Mouse (Mus musculus) neural tube, embryonic 12.5 days (tissue): Measurements from ENCODE around the gene Nutm1. TPM values are rescaled to one million over a fixed set of nuclear protein-coding genes. Genes with fewer than 3 reads are reported as not detected.
A peak's percentile ranks its signal among the peaks of the same experiment; 100 is the strongest.
"Not testable (repeated sequence)": the region's sequence is repeated elsewhere in the genome, so short reads cannot be mapped to it uniquely, and the experiment has no call there.

ENCODE experiments used
- ATAC-seq: fragments of 200-750 bp; cut with Nextera tagmentation; 2 replicates; pipeline ENCODE4 v1.8.0; 2017; ENCODE audit warnings: low read depth, mild to moderate bottlenecking, moderate TSS enrichment, moderate library complexity; ENCODE audit not compliant: low FRiP score
- H3K27ac ChIP-seq: fragments of 300-500 bp; sonication (generic); 2 replicates; pipeline ENCODE4 v1.5.1; 2016
- H3K27me3 ChIP-seq: fragments of 300-500 bp; sonication (generic); replicated peaks from 2 replicates; pipeline ENCODE4 v1.6.1; 2016; ENCODE audit warnings: mild to moderate bottlenecking
- H3K36me3 ChIP-seq: fragments of 300-500 bp; sonication (generic); 2 replicates; pipeline ENCODE4 v1.6.1; 2016; ENCODE audit warnings: mild to moderate bottlenecking
- H3K4me1 ChIP-seq: fragments of 300-500 bp; sonication (generic); 2 replicates; pipeline ENCODE4 v1.6.1; 2016
- H3K4me2 ChIP-seq: fragments of 300-500 bp; sonication (generic); replicated peaks from 2 replicates; pipeline ENCODE4 v1.6.1; 2016; ENCODE audit warnings: mild to moderate bottlenecking
- H3K4me3 ChIP-seq: fragments of 300-500 bp; sonication (generic); 2 replicates; pipeline ENCODE4 v1.5.1; 2016
- H3K9ac ChIP-seq: fragments of 300-500 bp; sonication (generic); 2 replicates; pipeline ENCODE4 v1.6.1; 2016; ENCODE audit warnings: mild to moderate bottlenecking
- H3K9me3 ChIP-seq: fragments of 300-500 bp; sonication (generic); 2 replicates; pipeline ENCODE4 v1.6.1; 2016; ENCODE audit warnings: mild to moderate bottlenecking
- WGBS: fragments of 180-500 bp; shearing (Covaris S2); methylation state at CpG from one replicate; pipeline ENCODE4 v1.1.7; 2016; 5-methylcytosine and 5-hydroxymethylcytosine counted together
- polyA plus RNA-seq: library from polyadenylated mRNA; unstranded; fragments of >200 nt; fragmentation: Nextera tagmentation; extraction: Ambion mirVana; gene quantifications from 2 replicates; pipeline ENCODE4 v1.2.1, GENCODE M21; 2016

Nutm1 gene
- polyA plus RNA-seq, result not detected in 2 replicates

GRCm38 (mm10) chr2:112259241-112259962 lies at the start of gene Nutm1:
TSS of gene Nutm1 (minus strand) at chr2:112259291.
- WGBS, result 79% methylated on average over 10 of the region's 10 CpGs
- H3K27ac ChIP-seq, result no peak within 1 kb of the TSS
- peaks cover 8% of the 10 kb centered on the region for H3K4me1 ChIP-seq
- no peak within 1 kb of the TSS for H3K9ac ChIP-seq
- no peak within 1 kb of the TSS for H3K4me3 ChIP-seq
- H3K4me2 ChIP-seq, result no peak within 1 kb of the TSS
- no peaks in the 10 kb centered on the region for H3K9me3 ChIP-seq
- no peak for ATAC-seq
- H3K27me3 ChIP-seq, result no peaks in the 10 kb centered on the region
- H3K36me3 ChIP-seq, result no peaks in the 10 kb centered on the region

- H3K9me3 ChIP-seq, result no peaks in the 10 kb centered on the region
- no peaks in the 10 kb centered on the region for H3K27me3 ChIP-seq
- H3K4me1 ChIP-seq, result no peaks in the 10 kb centered on the region
- WGBS, result 91% methylated on average over 3 of the region's 3 CpGs
- no peak for ATAC-seq
- H3K27ac ChIP-seq, result no peak overlapping the region
- no peak overlapping the region for H3K4me2 ChIP-seq
- H3K4me3 ChIP-seq, result no peak overlapping the region
- H3K36me3 ChIP-seq, result no peaks in the 10 kb centered on the region
- no peak overlapping the region for H3K9ac ChIP-seq
Measured at GRCm38 (mm10) chr2:112308671-112309070, 49.6 kb upstream of the Nutm1 start.

DNA sequence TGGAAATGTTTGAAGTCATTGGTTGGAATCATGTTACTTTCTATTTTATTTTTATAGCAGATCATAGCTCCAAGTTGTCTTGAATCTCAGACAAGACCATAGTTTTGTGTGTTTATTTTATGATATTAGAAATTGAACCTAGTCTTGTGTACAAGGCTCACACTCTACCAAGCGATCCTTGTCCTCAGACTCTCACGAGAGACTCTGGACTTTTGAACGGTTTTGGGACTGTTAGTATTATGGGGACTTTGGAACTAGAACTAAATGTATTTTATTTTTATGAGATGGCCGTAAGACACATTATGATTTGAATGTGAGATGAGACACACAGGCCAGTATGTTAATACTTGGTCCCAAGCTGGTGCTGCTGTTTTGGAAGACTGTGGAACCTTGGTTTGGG lies 39.1 kb upstream of the Nutm1 start:
- Histone ChIP-seq H3K4me1 (no peaks in the 10 kb centered on the region), H3K4me2 (no peak overlapping the region), H3K9me3 (no peaks in the 10 kb centered on the region), H3K36me3 (no peaks in the 10 kb centered on the region), H3K4me3 (no peak overlapping the region), H3K9ac (no peak overlapping the region), H3K27me3 (no peaks in the 10 kb centered on the region), H3K27ac (no peak overlapping the region)
- ATAC-seq, result no peak
- WGBS, result 97% methylated on average over 4 of the region's 4 CpGs

DNA sequence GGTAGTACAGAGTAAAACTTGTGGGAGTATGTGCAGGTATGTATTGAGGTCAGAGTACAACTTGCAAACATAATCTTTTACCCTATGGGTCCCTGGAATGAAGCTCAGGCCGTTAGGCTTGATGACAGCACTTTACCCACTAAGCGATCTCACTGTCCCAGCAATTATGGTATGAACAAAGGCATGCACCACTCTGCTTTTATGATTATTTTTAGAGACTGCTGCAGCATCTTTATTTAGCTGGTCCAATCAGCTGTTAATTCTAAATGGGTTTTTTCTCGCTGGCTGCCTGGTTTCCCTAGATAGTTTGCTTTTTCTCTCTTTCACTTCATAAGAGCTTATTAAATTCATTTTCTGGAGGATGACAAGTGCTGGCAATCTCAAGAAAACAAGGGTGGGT lies 37.1 kb upstream of the Nutm1 start:
- no peaks in the 10 kb centered on the region for H3K36me3 ChIP-seq

GRCm38 (mm10) chr2:112292823-112293222 lies 33.7 kb upstream of the Nutm1 start:
- H3K9ac ChIP-seq, result no peak overlapping the region
- no peaks in the 10 kb centered on the region for H3K9me3 ChIP-seq
- no peak for ATAC-seq
- H3K36me3 ChIP-seq, result no peaks in the 10 kb centered on the region
- 89% methylated on average over 2 of the region's 2 CpGs for WGBS
- no peaks in the 10 kb centered on the region for H3K4me1 ChIP-seq
- H3K4me2 ChIP-seq, result no peak overlapping the region
- H3K27ac ChIP-seq, result no peak overlapping the region
- no peaks in the 10 kb centered on the region for H3K27me3 ChIP-seq
- H3K4me3 ChIP-seq, result no peak overlapping the region

More for the DNA sequence above, 37.1 kb upstream of the Nutm1 start:
- Histone ChIP-seq H3K4me1 (no peaks in the 10 kb centered on the region), H3K27me3 (no peaks in the 10 kb centered on the region), H3K4me2 (no peak overlapping the region), H3K4me3 (no peak overlapping the region), H3K9me3 (no peaks in the 10 kb centered on the region), H3K9ac (no peak overlapping the region), H3K27ac (no peak overlapping the region)
- ATAC-seq, result no peak
- WGBS, result 84% methylated on average over 3 of the region's 3 CpGs

DNA sequence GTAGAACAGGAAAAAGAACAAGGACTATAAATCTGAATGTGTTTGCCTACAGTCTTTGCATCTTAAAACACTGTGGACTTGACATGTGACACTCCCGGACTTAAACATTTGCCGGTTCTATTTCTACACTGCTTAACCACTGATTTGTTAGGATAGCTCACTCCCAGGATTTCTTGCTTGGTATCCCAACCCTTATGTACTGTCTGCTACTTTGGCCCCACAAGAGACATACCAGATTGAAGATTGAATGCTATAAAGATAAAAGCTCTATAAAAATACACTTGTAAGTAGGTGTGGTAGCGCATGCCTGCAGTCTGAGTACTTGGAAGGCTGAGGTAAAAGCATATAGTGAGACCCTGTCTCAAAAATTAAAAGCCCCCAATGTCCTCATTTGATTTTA lies 30.4 kb upstream of the Nutm1 start:
- 93% methylated on average over 3 of the region's 3 CpGs for WGBS
- Histone ChIP-seq H3K27ac (no peak overlapping the region), H3K9ac (no peak overlapping the region), H3K27me3 (no peaks in the 10 kb centered on the region), H3K4me3 (no peak overlapping the region), H3K4me1 (peaks cover 2% of the 10 kb centered on the region; the same call in 1 of the 2 replicates), H3K9me3 (no peaks in the 10 kb centered on the region), H3K4me2 (no peak overlapping the region), H3K36me3 (no peaks in the 10 kb centered on the region)
- no peak for ATAC-seq

DNA sequence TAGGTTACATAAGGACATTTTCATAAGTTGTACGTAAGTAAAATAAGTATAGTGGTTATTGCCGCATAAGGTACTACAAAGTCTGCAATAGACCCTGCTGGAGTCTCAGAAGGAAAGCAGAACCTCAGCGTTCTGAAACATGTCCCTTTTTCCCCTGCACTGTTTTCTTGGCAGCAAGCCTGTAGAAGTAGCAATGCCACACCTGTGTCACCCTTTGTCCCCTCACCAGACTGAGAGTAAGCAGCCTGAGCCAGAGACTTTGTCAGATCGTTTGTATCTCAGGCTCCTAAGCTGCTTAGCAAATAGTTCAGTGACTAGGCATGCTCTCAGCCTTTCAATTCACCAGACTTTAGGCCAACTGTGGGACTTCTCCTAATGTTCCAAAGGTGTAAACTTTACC lies 28.0 kb upstream of the Nutm1 start:
- Histone ChIP-seq H3K4me1 (peaks cover 8% of the 10 kb centered on the region), H3K27me3 (no peaks in the 10 kb centered on the region), H3K27ac (no peak overlapping the region), H3K36me3 (no peaks in the 10 kb centered on the region), H3K4me3 (no peak overlapping the region), H3K4me2 (no peak overlapping the region), H3K9ac (no peak overlapping the region), H3K9me3 (no peaks in the 10 kb centered on the region)
- ATAC-seq, result no peak
- WGBS, result 83% methylated on average over 4 of the region's 4 CpGs

DNA sequence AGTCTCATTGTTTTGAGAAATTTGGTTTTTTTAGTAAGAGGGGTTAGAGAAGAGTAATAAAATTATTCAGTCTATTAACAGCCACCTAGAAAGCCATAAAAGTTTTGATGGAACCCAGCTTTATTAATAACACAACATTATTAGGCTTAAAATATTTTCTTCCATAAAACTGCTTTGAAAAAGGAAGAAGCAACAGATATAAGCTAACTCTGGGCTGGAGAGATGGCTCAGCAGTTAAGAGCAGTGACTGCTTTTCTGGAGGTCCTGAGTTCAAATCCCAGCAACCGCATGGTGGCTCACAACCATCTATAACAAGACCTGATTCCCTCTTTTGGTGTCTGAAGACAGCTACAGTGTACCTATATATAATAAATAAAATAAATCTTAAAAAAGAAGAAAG lies 27.0 kb upstream of the Nutm1 start:
- WGBS, result 94% methylated on average over 1 of the region's 1 CpGs
- H3K36me3 ChIP-seq, H3K4me1 ChIP-seq, H3K4me3 ChIP-seq, H3K27ac ChIP-seq, H3K4me2 ChIP-seq, H3K27me3 ChIP-seq, H3K9ac ChIP-seq, ATAC-seq, H3K9me3 ChIP-seq: not testable (repeated sequence)

DNA sequence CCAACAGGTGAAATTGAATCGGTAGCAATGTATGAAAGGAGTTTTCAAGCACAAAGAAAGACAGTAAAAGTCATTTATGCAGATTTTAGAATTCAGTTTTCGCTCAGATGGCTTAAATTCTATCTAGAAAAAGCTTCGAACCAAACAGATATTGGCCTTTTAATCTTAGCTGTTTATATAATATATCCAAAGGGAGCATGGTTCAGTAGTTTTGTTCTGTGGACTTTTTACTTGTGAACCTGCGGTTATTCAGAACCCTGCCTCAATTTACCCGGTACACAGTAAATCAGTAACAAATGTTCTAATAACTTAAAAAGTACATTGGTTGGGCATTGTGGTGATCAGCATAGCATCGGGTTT lies 25.9 kb upstream of the Nutm1 start:
- H3K9me3 ChIP-seq, result no peaks in the 10 kb centered on the region
- peak overlapping the region; percentile 62; the same call in 1 of the 2 replicates for H3K9ac ChIP-seq
- no peak overlapping the region for H3K4me3 ChIP-seq
- H3K27ac ChIP-seq, result no peak overlapping the region
- H3K27me3 ChIP-seq, result no peaks in the 10 kb centered on the region
- H3K4me2 ChIP-seq, result peak overlapping the region; percentile 83
- peaks cover 8% of the 10 kb centered on the region for H3K4me1 ChIP-seq
- WGBS, result 64% methylated on average over 6 of the region's 6 CpGs
- no peak for ATAC-seq
- no peaks in the 10 kb centered on the region for H3K36me3 ChIP-seq

GRCm38 (mm10) chr2:112284363-112285030 lies 25.4 kb upstream of the Nutm1 start:
- Histone ChIP-seq H3K27ac (no peak overlapping the region), H3K4me2 (peak overlapping the region; percentile 83), H3K4me3 (peak overlapping the region; percentile 41), H3K36me3 (no peaks in the 10 kb centered on the region), H3K4me1 (peaks cover 8% of the 10 kb centered on the region), H3K9ac (peak overlapping the region; percentile 62), H3K9me3 (no peaks in the 10 kb centered on the region), H3K27me3 (no peaks in the 10 kb centered on the region)
- 2% methylated on average over 21 of the region's 21 CpGs for WGBS
- ATAC-seq, result peak; percentile 91

- no peaks in the 10 kb centered on the region for H3K27me3 ChIP-seq
- no peak overlapping the region for H3K27ac ChIP-seq
- H3K4me2 ChIP-seq, result no peak overlapping the region
- 74% methylated on average over 1 of the region's 1 CpGs for WGBS
- no peak overlapping the region for H3K4me3 ChIP-seq
- H3K9me3 ChIP-seq, result no peaks in the 10 kb centered on the region
- ATAC-seq, result no peak
- peaks cover 8% of the 10 kb centered on the region for H3K4me1 ChIP-seq
- no peaks in the 10 kb centered on the region for H3K36me3 ChIP-seq
- H3K9ac ChIP-seq, result no peak overlapping the region
Measured at GRCm38 (mm10) chr2:112282846-112283245, 23.8 kb upstream of the Nutm1 start.

DNA sequence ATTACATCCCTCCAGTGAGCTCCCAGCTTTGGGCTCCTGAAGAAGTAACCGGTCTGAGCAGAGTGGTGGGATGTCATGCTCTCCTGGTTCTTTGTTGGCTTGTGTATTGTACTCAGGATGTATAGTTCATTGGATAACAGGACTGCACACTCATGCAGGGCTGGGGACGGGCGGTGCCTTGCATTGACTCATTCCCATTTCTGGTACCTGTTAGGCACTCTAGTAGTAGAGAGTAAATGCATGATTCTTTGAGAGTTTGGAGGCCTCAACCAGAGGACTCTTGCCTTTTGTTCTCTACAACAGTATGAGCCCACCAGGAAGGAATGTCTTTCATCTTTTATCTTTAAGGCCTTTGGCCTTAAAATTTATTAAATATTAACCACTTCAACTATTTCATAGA lies 17.8 kb upstream of the Nutm1 start:
- H3K27me3 ChIP-seq, result no peaks in the 10 kb centered on the region
- H3K4me3 ChIP-seq, result no peak overlapping the region
- H3K4me1 ChIP-seq, result no peaks in the 10 kb centered on the region
- ATAC-seq, result no peak
- no peak overlapping the region for H3K4me2 ChIP-seq
- H3K27ac ChIP-seq, result no peak overlapping the region
- H3K9ac ChIP-seq, result no peak overlapping the region
- WGBS, result 96% methylated on average over 3 of the region's 3 CpGs
- no peaks in the 10 kb centered on the region for H3K9me3 ChIP-seq
- no peaks in the 10 kb centered on the region for H3K36me3 ChIP-seq

GRCm38 (mm10) chr2:112273474-112273873 lies 14.4 kb upstream of the Nutm1 start:
- 94% methylated on average over 6 of the region's 6 CpGs for WGBS
- no peaks in the 10 kb centered on the region for H3K4me1 ChIP-seq

More at GRCm38 (mm10) chr2:112273474-112273873, 14.4 kb upstream of the Nutm1 start:
- H3K27ac ChIP-seq, result no peak overlapping the region
- H3K36me3 ChIP-seq, result no peaks in the 10 kb centered on the region
- no peak overlapping the region for H3K4me2 ChIP-seq
- H3K4me3 ChIP-seq, result no peak overlapping the region
- no peaks in the 10 kb centered on the region for H3K27me3 ChIP-seq
- H3K9me3 ChIP-seq, result no peaks in the 10 kb centered on the region
- ATAC-seq, result no peak
- H3K9ac ChIP-seq, result no peak overlapping the region
